Mouse (Mus musculus): ENCODE data around the gene Nos2.
"Not testable (repeated sequence)": the region's sequence is repeated elsewhere in the genome, so short reads cannot be mapped to it uniquely, and the experiment has no call there.

DNA sequence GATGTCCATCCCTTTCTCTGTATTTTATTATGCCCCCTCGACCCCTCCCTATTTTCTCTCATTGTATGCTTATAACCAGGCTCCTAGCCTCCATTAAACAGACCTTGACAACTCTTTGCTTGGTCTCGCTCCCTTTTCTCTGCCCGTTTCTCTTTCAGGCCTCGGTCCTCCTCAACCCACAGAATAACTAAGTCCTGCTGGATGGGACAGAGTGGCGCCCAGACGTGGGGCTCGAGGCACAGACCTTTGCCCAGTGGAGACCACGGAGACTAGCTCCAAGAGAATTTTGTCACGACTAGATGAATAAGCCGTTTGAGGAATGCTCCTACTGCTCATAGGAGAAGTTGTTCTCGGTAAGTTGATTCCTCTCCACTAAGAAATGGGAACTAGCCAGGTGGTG lies 68.6 kb downstream of the Nos2 start:
- not testable (repeated sequence) for TF ChIP-seq CTCF (IDR thresholded peaks at IDR 0.05; ENCODE audit: low read depth, low read length); POLR2A (IDR thresholded peaks at IDR 0.05; ENCODE audit: extremely low read depth, insufficient read depth, low read length)

Measured in liver, adult 2 months (tissue).